Mouse (Mus musculus) spleen, postnatal 36 days (tissue): ENCODE results near the gene Atp5s.
A peak's percentile ranks its signal among the peaks of the same experiment; 100 is the strongest.

ENCODE experiments used
- DNase-seq, 2 experiments: peaks; one replicate each; pipeline ENCODE4 v3.0.0; 2022; ENCODE audit warnings: low spot score in 2 of 2, mixed read lengths in 1 of 2

Gene Atp5s

GRCm38 (mm10) chr12:69732221-69732620, 7.5 kb downstream of the Atp5s start:
- DNase-seq, result no peak

- DNase-seq, result peak; percentile 12 to 38
Observed at GRCm38 (mm10) chr12:69733518-69733917, 8.8 kb downstream of the Atp5s start.

- DNase-seq, result no peak
Observed at GRCm38 (mm10) chr12:69733923-69734322, 9.2 kb downstream of the Atp5s start.

GRCm38 (mm10) chr12:69741965-69742364, 17.2 kb downstream of the Atp5s start:
- no peak for DNase-seq

GRCm38 (mm10) chr12:69744138-69744537, 19.4 kb downstream of the Atp5s start:
- no peak for DNase-seq

- DNase-seq, result no peak
Observed at GRCm38 (mm10) chr12:69751864-69752341, 27.2 kb downstream of the Atp5s start.

- DNase-seq, result no peak
Observed at GRCm38 (mm10) chr12:69753936-69754335, 29.2 kb downstream of the Atp5s start.

GRCm38 (mm10) chr12:69756015-69756414, 31.3 kb downstream of the Atp5s start:
- DNase-seq, result no peak

GRCm38 (mm10) chr12:69757418-69758141, 32.8 kb downstream of the Atp5s start:
- peak; percentile 85 to 89 for DNase-seq

- peak; percentile 8 to 35 for DNase-seq
Observed at GRCm38 (mm10) chr12:69758221-69759185, 33.8 kb downstream of the Atp5s start.

- peak; percentile 24 to 67 for DNase-seq
Observed at GRCm38 (mm10) chr12:69759267-69759885, 34.6 kb downstream of the Atp5s start.

GRCm38 (mm10) chr12:69760014-69760413, 35.3 kb downstream of the Atp5s start:
- DNase-seq, result no peak

- DNase-seq, result no peak
Observed at GRCm38 (mm10) chr12:69760743-69761406, 36.1 kb downstream of the Atp5s start.

- DNase-seq, result no peak
Observed at GRCm38 (mm10) chr12:69761603-69762002, 36.9 kb downstream of the Atp5s start.

- no peak for DNase-seq
Observed at GRCm38 (mm10) chr12:69765543-69765942, 40.8 kb downstream of the Atp5s start.

GRCm38 (mm10) chr12:69766185-69766904, 41.6 kb downstream of the Atp5s start:
- DNase-seq, result no peak

GRCm38 (mm10) chr12:69767476-69768258, 42.9 kb downstream of the Atp5s start:
- no peak for DNase-seq

GRCm38 (mm10) chr12:69768841-69769240, 44.1 kb downstream of the Atp5s start:
- no peak for DNase-seq

GRCm38 (mm10) chr12:69776607-69777340, 52.0 kb downstream of the Atp5s start:
- no peak for DNase-seq
